Mouse (Mus musculus): ENCODE measurements around the gene Zfp507.

- TF ChIP-seq CTCF (conservative IDR thresholded peaks at IDR 0.05; ENCODE audit: low read length) (no peak), NANOG (IDR thresholded peaks at IDR 0.05; ENCODE audit: borderline replicate concordance, low read length) (no peak), POU5F1 (IDR thresholded peaks at IDR 0.05; ENCODE audit: borderline replicate concordance, low read length) (no peak)
Observed at GRCm38 (mm10) chr7:35848526-35848925, 45.7 kb upstream of the Zfp507 start.
